Mouse (Mus musculus) forebrain, embryonic 14.5 days (tissue): ENCODE data around the gene Frrs1. TPM values are rescaled to one million over a fixed set of nuclear protein-coding genes. Genes with fewer than 3 reads are reported as not detected.

Source experiments
- ATAC-seq: fragments of 200-750 bp; cut with Nextera tagmentation; 2 replicates; pipeline ENCODE4 v1.8.0; 2017; ENCODE audit warnings: mild to moderate bottlenecking, moderate library complexity
- DNase-seq: peaks from one replicate; pipeline ENCODE4 v3.0.0-alpha.2; 2015; ENCODE audit warnings: low spot score
- H3K27ac ChIP-seq: fragments of 300-500 bp; sonication (generic); 2 replicates; pipeline ENCODE4 v1.5.1; 2014; ENCODE audit warnings: low read depth, mild to moderate bottlenecking, control low read depth, low read length, moderate library complexity
- H3K27me3 ChIP-seq: fragments of 300-500 bp; sonication (generic); replicated peaks from 2 replicates; pipeline ENCODE4 v1.6.1; 2014; ENCODE audit warnings: low read length, control low read depth, mixed read lengths; ENCODE audit not compliant: control insufficient read depth, insufficient read depth
- H3K36me3 ChIP-seq: fragments of 300-500 bp; sonication (generic); 2 replicates; pipeline ENCODE4 v1.6.1; 2014; ENCODE audit warnings: low read length, control low read depth; ENCODE audit not compliant: control insufficient read depth, insufficient read depth
- H3K4me1 ChIP-seq: fragments of 300-500 bp; sonication (generic); 2 replicates; pipeline ENCODE4 v1.6.1; 2014; ENCODE audit warnings: antibody characterized with exemption, low read length, control low read depth; ENCODE audit not compliant: control insufficient read depth, insufficient read depth
- H3K4me2 ChIP-seq: fragments of 300-500 bp; sonication (generic); 2 replicates; pipeline ENCODE4 v1.6.1; 2014; ENCODE audit warnings: mild to moderate bottlenecking, control low read depth, low read length
- H3K4me3 ChIP-seq: fragments of 300-500 bp; sonication (generic); 2 replicates; pipeline ENCODE4 v1.5.1; 2014; ENCODE audit warnings: low read depth, low read length, control low read depth
- H3K9ac ChIP-seq: fragments of 300-500 bp; sonication (generic); 2 replicates; pipeline ENCODE4 v1.6.1; 2014; ENCODE audit warnings: mild to moderate bottlenecking, low read length, control low read depth, moderate library complexity
- H3K9me3 ChIP-seq: fragments of 300-500 bp; sonication (generic); replicated peaks from 2 replicates; pipeline ENCODE4 v1.6.1; 2016; ENCODE audit warnings: low read length, control low read depth, mixed read lengths; ENCODE audit not compliant: control insufficient read depth
- WGBS: fragments of 180-500 bp; shearing (Covaris S2); extraction: QIAGEN DNeasy Blood & Tissue Kit; methylation state at CpG from one replicate; pipeline ENCODE4 v1.1.7; 2014; 5-methylcytosine and 5-hydroxymethylcytosine counted together
- polyA plus RNA-seq: library from polyadenylated mRNA; unstranded; fragments of >200 nt; fragmentation: Nextera tagmentation; extraction: Ambion mirVana; gene quantifications from 2 replicates; pipeline ENCODE4 v1.2.1, GENCODE M21; 2014

Frrs1 gene
- polyA plus RNA-seq, 1 experiment from 2014 or later: 1.9 TPM

GRCm38 (mm10) chr3:116860333-116861222 lies 1.3 kb downstream of the Frrs1 start:
- H3K36me3 ChIP-seq: no peaks in the 10 kb centered on the region
- H3K9me3 ChIP-seq: no peaks in the 10 kb centered on the region
- no peak overlapping the region for H3K9ac ChIP-seq
- peak overlapping the region; percentile 75 for H3K4me2 ChIP-seq
- DNase-seq: no peak
- peaks cover 3% of the 10 kb centered on the region for H3K4me1 ChIP-seq
- peak overlapping the region; percentile 53; the same call in 1 of the 2 replicates for H3K4me3 ChIP-seq
- no peak overlapping the region for H3K27ac ChIP-seq
- ATAC-seq: peak; percentile 32; the same call in 1 of the 2 replicates
- no peaks in the 10 kb centered on the region for H3K27me3 ChIP-seq
- 73% methylated on average over 19 of the region's 19 CpGs for WGBS

GRCm38 (mm10) chr3:116861223-116861539 lies 1.9 kb downstream of the Frrs1 start:
- DNase-seq: peak; percentile 12
- no peaks in the 10 kb centered on the region for H3K9me3 ChIP-seq
- H3K36me3 ChIP-seq: no peaks in the 10 kb centered on the region
- H3K4me2 ChIP-seq: peak overlapping the region; percentile 75
- 5% methylated on average over 4 of the region's 4 CpGs for WGBS
- peak; percentile 61 for ATAC-seq
- H3K4me3 ChIP-seq: peak overlapping the region; percentile 53
- peak overlapping the region; percentile 21; the same call in 1 of the 2 replicates for H3K27ac ChIP-seq
- peak overlapping the region; percentile 62 for H3K9ac ChIP-seq
- no peaks in the 10 kb centered on the region for H3K27me3 ChIP-seq
- peaks cover 3% of the 10 kb centered on the region for H3K4me1 ChIP-seq

- Histone ChIP-seq H3K27ac (peak overlapping the region; percentile 21; the same call in 1 of the 2 replicates), H3K4me2 (peak overlapping the region; percentile 75), H3K4me1 (peaks cover 3% of the 10 kb centered on the region), H3K9ac (peak overlapping the region; percentile 62), H3K27me3 (no peaks in the 10 kb centered on the region), H3K9me3 (no peaks in the 10 kb centered on the region), H3K36me3 (no peaks in the 10 kb centered on the region), H3K4me3 (peak overlapping the region; percentile 53)
- WGBS: 3% methylated on average over 25 of the region's 25 CpGs
- DNase-seq: peak; percentile 67
- ATAC-seq: peak; percentile 85
These were observed 2.3 kb downstream of the Frrs1 start for GRCm38 (mm10) chr3:116861540-116862067.

GRCm38 (mm10) chr3:116862621-116863020 lies 3.4 kb downstream of the Frrs1 start:
- DNase-seq: no peak
- Histone ChIP-seq H3K9me3 (no peaks in the 10 kb centered on the region), H3K4me1 (peaks cover 3% of the 10 kb centered on the region), H3K4me3 (no peak overlapping the region), H3K4me2 (no peak overlapping the region), H3K9ac (no peak overlapping the region), H3K27me3 (no peaks in the 10 kb centered on the region), H3K27ac (no peak overlapping the region), H3K36me3 (no peaks in the 10 kb centered on the region)
- ATAC-seq: no peak
- WGBS: 55% methylated on average over 1 of the region's 1 CpGs

- Histone ChIP-seq H3K27me3 (no peaks in the 10 kb centered on the region), H3K36me3 (no peaks in the 10 kb centered on the region), H3K27ac (no peak overlapping the region), H3K9ac (no peak overlapping the region), H3K4me3 (no peak overlapping the region), H3K4me1 (peaks cover 3% of the 10 kb centered on the region), H3K4me2 (no peak overlapping the region), H3K9me3 (no peaks in the 10 kb centered on the region)
- 90% methylated on average over 5 of the region's 5 CpGs for WGBS
- DNase-seq: no peak
- ATAC-seq: no peak
These were observed 5.2 kb downstream of the Frrs1 start for GRCm38 (mm10) chr3:116864421-116864820.

- Histone ChIP-seq H3K9me3 (no peaks in the 10 kb centered on the region), H3K27me3 (no peaks in the 10 kb centered on the region), H3K9ac (no peak overlapping the region), H3K4me1 (peaks cover 3% of the 10 kb centered on the region), H3K27ac (no peak overlapping the region), H3K4me3 (no peak overlapping the region), H3K36me3 (no peaks in the 10 kb centered on the region), H3K4me2 (no peak overlapping the region)
- no peak for ATAC-seq
- DNase-seq: no peak
- WGBS: 67% methylated on average over 1 of the region's 1 CpGs
These were observed 6.0 kb downstream of the Frrs1 start for GRCm38 (mm10) chr3:116865199-116865636.

- DNase-seq (no peak), ATAC-seq (no peak)
- H3K4me2 ChIP-seq: no peak overlapping the region
- no peaks in the 10 kb centered on the region for H3K27me3 ChIP-seq
- no peaks in the 10 kb centered on the region for H3K36me3 ChIP-seq
- H3K4me3 ChIP-seq: no peak overlapping the region
- H3K4me1 ChIP-seq: no peaks in the 10 kb centered on the region
- H3K9ac ChIP-seq: no peak overlapping the region
- no peak overlapping the region for H3K27ac ChIP-seq
- WGBS: 18% methylated on average over 3 of the region's 3 CpGs
- H3K9me3 ChIP-seq: no peaks in the 10 kb centered on the region
These were observed 11.1 kb downstream of the Frrs1 start for GRCm38 (mm10) chr3:116870372-116870771.

- Histone ChIP-seq H3K4me2 (no peak overlapping the region), H3K9me3 (no peaks in the 10 kb centered on the region), H3K9ac (no peak overlapping the region), H3K4me1 (no peaks in the 10 kb centered on the region), H3K4me3 (no peak overlapping the region), H3K27me3 (no peaks in the 10 kb centered on the region), H3K27ac (no peak overlapping the region), H3K36me3 (no peaks in the 10 kb centered on the region)
- WGBS: 95% methylated on average over 14 of the region's 14 CpGs
- no peak for ATAC-seq
- no peak for DNase-seq
These were observed 23.1 kb downstream of the Frrs1 start for GRCm38 (mm10) chr3:116882221-116882960.
